Mouse (Mus musculus) neural tube, embryonic 15.5 days (tissue): ENCODE data around the gene Kcnip1. TPM values are rescaled to one million over a fixed set of nuclear protein-coding genes. Genes with fewer than 3 reads are reported as not detected.
A peak's percentile ranks its signal among the peaks of the same experiment; 100 is the strongest.

Source experiments
- ATAC-seq: fragments of 200-750 bp; cut with Nextera tagmentation; 2 replicates; pipeline ENCODE4 v1.8.0; 2017; ENCODE audit warnings: mild to moderate bottlenecking, moderate TSS enrichment, moderate library complexity; ENCODE audit not compliant: low FRiP score
- H3K27ac ChIP-seq: fragments of 300-500 bp; sonication (generic); replicated peaks from 2 replicates; pipeline ENCODE4 v1.5.1; 2015; ENCODE audit warnings: mild to moderate bottlenecking, inconsistent platforms
- H3K27me3 ChIP-seq: fragments of 300-500 bp; sonication (generic); replicated peaks from 2 replicates; pipeline ENCODE4 v1.6.1; 2015; ENCODE audit warnings: inconsistent platforms
- H3K36me3 ChIP-seq: fragments of 300-500 bp; sonication (generic); 2 replicates; pipeline ENCODE4 v1.6.1; 2015; ENCODE audit warnings: inconsistent platforms
- H3K4me1 ChIP-seq: fragments of 300-500 bp; sonication (generic); 2 replicates; pipeline ENCODE4 v1.6.1; 2015; ENCODE audit warnings: inconsistent platforms
- H3K4me2 ChIP-seq: fragments of 300-500 bp; sonication (generic); 2 replicates; pipeline ENCODE4 v1.6.1; 2015; ENCODE audit warnings: inconsistent platforms, mild to moderate bottlenecking, moderate library complexity
- H3K4me3 ChIP-seq: fragments of 300-500 bp; sonication (generic); replicated peaks from 2 replicates; pipeline ENCODE4 v1.5.1; 2015; ENCODE audit warnings: mild to moderate bottlenecking, inconsistent platforms
- H3K9ac ChIP-seq: fragments of 300-500 bp; sonication (generic); replicated peaks from 2 replicates; pipeline ENCODE4 v1.6.1; 2015; ENCODE audit warnings: mild to moderate bottlenecking, inconsistent platforms
- H3K9me3 ChIP-seq: fragments of 300-500 bp; sonication (generic); replicated peaks from 2 replicates; pipeline ENCODE4 v1.6.1; 2016; ENCODE audit warnings: inconsistent platforms
- WGBS: fragments of 180-500 bp; shearing (Covaris S2); methylation state at CpG from one replicate; pipeline ENCODE4 v1.1.7; 2015; ENCODE audit warnings: mixed read lengths; 5-methylcytosine and 5-hydroxymethylcytosine counted together
- polyA plus RNA-seq: library from polyadenylated mRNA; unstranded; fragments of >200 nt; fragmentation: Nextera tagmentation; extraction: Ambion mirVana; gene quantifications from 2 replicates; pipeline ENCODE4 v1.2.1, GENCODE M21; 2015

Kcnip1 gene
- polyA plus RNA-seq, 1 experiment from 2014 or later: 147 TPM

- H3K4me3 ChIP-seq: no peak overlapping the region
- no peaks in the 10 kb centered on the region for H3K4me1 ChIP-seq
- ATAC-seq: no peak
- no peak overlapping the region for H3K4me2 ChIP-seq
- H3K27ac ChIP-seq: no peak overlapping the region; the same call in 1 of the 2 replicates
- H3K9me3 ChIP-seq: no peaks in the 10 kb centered on the region
- H3K27me3 ChIP-seq: no peaks in the 10 kb centered on the region
- WGBS: 73% methylated on average over 12 of the region's 12 CpGs
- H3K9ac ChIP-seq: no peak overlapping the region
- H3K36me3 ChIP-seq: no peaks in the 10 kb centered on the region
Measured at GRCm38 (mm10) chr11:34009316-34010087, 16.6 kb upstream of the Kcnip1 start.

GRCm38 (mm10) chr11:34008702-34009101 lies 15.8 kb upstream of the Kcnip1 start:
- H3K36me3 ChIP-seq: no peaks in the 10 kb centered on the region
- no peaks in the 10 kb centered on the region for H3K4me1 ChIP-seq
- H3K27me3 ChIP-seq: no peaks in the 10 kb centered on the region
- ATAC-seq: peak; percentile 56; the same call in 1 of the 2 replicates
- 49% methylated on average over 9 of the region's 9 CpGs for WGBS
- H3K4me2 ChIP-seq: no peak overlapping the region
- no peak overlapping the region for H3K9ac ChIP-seq
- H3K4me3 ChIP-seq: no peak overlapping the region
- no peaks in the 10 kb centered on the region for H3K9me3 ChIP-seq
- no peak overlapping the region for H3K27ac ChIP-seq

GRCm38 (mm10) chr11:34008214-34008613 lies 15.3 kb upstream of the Kcnip1 start:
- no peak overlapping the region for H3K9ac ChIP-seq
- H3K27me3 ChIP-seq: no peaks in the 10 kb centered on the region
- H3K36me3 ChIP-seq: no peaks in the 10 kb centered on the region
- ATAC-seq: no peak
- 87% methylated on average over 11 of the region's 11 CpGs for WGBS
- H3K4me2 ChIP-seq: no peak overlapping the region
- H3K4me3 ChIP-seq: no peak overlapping the region
- H3K9me3 ChIP-seq: no peaks in the 10 kb centered on the region
- H3K4me1 ChIP-seq: no peaks in the 10 kb centered on the region
- H3K27ac ChIP-seq: no peak overlapping the region

- H3K27me3 ChIP-seq: no peaks in the 10 kb centered on the region
- no peak overlapping the region for H3K4me3 ChIP-seq
- H3K27ac ChIP-seq: no peak overlapping the region
- H3K9me3 ChIP-seq: no peaks in the 10 kb centered on the region
- no peaks in the 10 kb centered on the region for H3K4me1 ChIP-seq
- WGBS: 92% methylated on average over 2 of the region's 2 CpGs
- no peak overlapping the region for H3K9ac ChIP-seq
- H3K36me3 ChIP-seq: no peaks in the 10 kb centered on the region
- ATAC-seq: no peak
- no peak overlapping the region for H3K4me2 ChIP-seq
Measured at GRCm38 (mm10) chr11:34007616-34008015, 14.7 kb upstream of the Kcnip1 start.

GRCm38 (mm10) chr11:34002593-34002965 lies 9.6 kb upstream of the Kcnip1 start:
- Histone ChIP-seq H3K27me3 (no peaks in the 10 kb centered on the region), H3K36me3 (no peaks in the 10 kb centered on the region), H3K4me2 (no peak overlapping the region), H3K4me1 (peaks cover 7% of the 10 kb centered on the region; the same call in 1 of the 2 replicates), H3K9me3 (no peaks in the 10 kb centered on the region), H3K9ac (no peak overlapping the region), H3K4me3 (no peak overlapping the region), H3K27ac (no peak overlapping the region)
- no peak for ATAC-seq
- 75% methylated on average over 5 of the region's 5 CpGs for WGBS

- Histone ChIP-seq H3K4me1 (peaks cover 7% of the 10 kb centered on the region; the same call in 1 of the 2 replicates), H3K27me3 (no peaks in the 10 kb centered on the region), H3K9me3 (no peaks in the 10 kb centered on the region), H3K9ac (no peak overlapping the region), H3K4me2 (no peak overlapping the region), H3K36me3 (no peaks in the 10 kb centered on the region), H3K4me3 (no peak overlapping the region), H3K27ac (no peak overlapping the region)
- no peak for ATAC-seq
- WGBS: 12% methylated on average over 5 of the region's 5 CpGs
Measured at GRCm38 (mm10) chr11:34001938-34002592, 9.1 kb upstream of the Kcnip1 start.

- H3K36me3 ChIP-seq: no peaks in the 10 kb centered on the region
- no peak overlapping the region for H3K4me3 ChIP-seq
- no peak overlapping the region for H3K9ac ChIP-seq
- no peaks in the 10 kb centered on the region for H3K27me3 ChIP-seq
- H3K4me2 ChIP-seq: no peak overlapping the region
- H3K27ac ChIP-seq: no peak overlapping the region
- no peaks in the 10 kb centered on the region for H3K9me3 ChIP-seq
- peaks cover 9% of the 10 kb centered on the region; the same call in 1 of the 2 replicates for H3K4me1 ChIP-seq
- WGBS: 85% methylated on average over 3 of the region's 3 CpGs
- ATAC-seq: no peak
Measured at GRCm38 (mm10) chr11:34000416-34000815, 7.5 kb upstream of the Kcnip1 start.

GRCm38 (mm10) chr11:33998244-33998643 lies 5.3 kb upstream of the Kcnip1 start:
- H3K4me1 ChIP-seq: peaks cover 14% of the 10 kb centered on the region
- H3K9ac ChIP-seq: no peak overlapping the region
- no peak for ATAC-seq
- H3K36me3 ChIP-seq: no peaks in the 10 kb centered on the region
- no peak overlapping the region for H3K4me2 ChIP-seq
- H3K27me3 ChIP-seq: no peaks in the 10 kb centered on the region
- H3K9me3 ChIP-seq: no peaks in the 10 kb centered on the region
- H3K27ac ChIP-seq: peak overlapping the region; percentile 33; the same call in 1 of the 2 replicates
- H3K4me3 ChIP-seq: no peak overlapping the region
- 47% methylated on average over 10 of the region's 10 CpGs for WGBS

- 61% methylated on average over 5 of the region's 5 CpGs for WGBS
- H3K9me3 ChIP-seq: no peaks in the 10 kb centered on the region
- ATAC-seq: no peak
- H3K4me3 ChIP-seq: no peak overlapping the region
- H3K27me3 ChIP-seq: no peaks in the 10 kb centered on the region
- H3K4me1 ChIP-seq: peaks cover 23% of the 10 kb centered on the region
- no peaks in the 10 kb centered on the region for H3K36me3 ChIP-seq
- H3K27ac ChIP-seq: no peak overlapping the region
- H3K4me2 ChIP-seq: peak overlapping the region; percentile 38; the same call in 1 of the 2 replicates
- no peak overlapping the region for H3K9ac ChIP-seq
Measured at GRCm38 (mm10) chr11:33993496-33993895, 544 bp upstream of the Kcnip1 start.

- WGBS: 86% methylated on average over 5 of the region's 5 CpGs
- Histone ChIP-seq H3K36me3 (no peaks in the 10 kb centered on the region), H3K9me3 (no peaks in the 10 kb centered on the region), H3K4me1 (peaks cover 17% of the 10 kb centered on the region), H3K27ac (no peak overlapping the region), H3K27me3 (no peaks in the 10 kb centered on the region), H3K4me3 (no peak overlapping the region), H3K4me2 (no peak overlapping the region), H3K9ac (no peak overlapping the region)
- ATAC-seq: no peak
Measured at GRCm38 (mm10) chr11:33990002-33990401, 3.0 kb downstream of the Kcnip1 start.

- Histone ChIP-seq H3K9ac (no peak overlapping the region), H3K4me1 (no peaks in the 10 kb centered on the region), H3K36me3 (no peaks in the 10 kb centered on the region), H3K4me3 (no peak overlapping the region), H3K4me2 (no peak overlapping the region), H3K9me3 (no peaks in the 10 kb centered on the region), H3K27me3 (no peaks in the 10 kb centered on the region), H3K27ac (no peak overlapping the region)
- no peak for ATAC-seq
- WGBS: 84% methylated on average over 2 of the region's 2 CpGs
Measured at GRCm38 (mm10) chr11:33986525-33986924, 6.4 kb downstream of the Kcnip1 start.

GRCm38 (mm10) chr11:33980146-33980545 lies 12.8 kb downstream of the Kcnip1 start:
- WGBS: 84% methylated on average over 4 of the region's 4 CpGs
- no peak overlapping the region for H3K4me2 ChIP-seq
- no peak overlapping the region for H3K27ac ChIP-seq
- H3K4me1 ChIP-seq: no peaks in the 10 kb centered on the region
- ATAC-seq: no peak
- H3K9me3 ChIP-seq: no peaks in the 10 kb centered on the region
- H3K9ac ChIP-seq: no peak overlapping the region
- H3K27me3 ChIP-seq: no peaks in the 10 kb centered on the region
- H3K4me3 ChIP-seq: no peak overlapping the region
- H3K36me3 ChIP-seq: no peaks in the 10 kb centered on the region
